Mouse (Mus musculus) G1E (cell line): ENCODE measurements around the gene Apopt1. TPM values are rescaled to one million over a fixed set of nuclear protein-coding genes. Genes with fewer than 3 reads are reported as not detected.

ENCODE experiments used
- ATAC-seq: 2 replicates; pipeline ENCODE4 v1.8.0; 2016; ENCODE audit warnings: mild to moderate bottlenecking; ENCODE audit not compliant: insufficient number of reproducible peaks, poor library complexity, low FRiP score, severe bottlenecking; ENCODE audit errors: extremely low read depth
- DNase-seq: peaks from one replicate; pipeline ENCODE4 v3.0.0; 2012; ENCODE audit warnings: low spot score
- H3K27me3 ChIP-seq: 2 replicates; pipeline ENCODE4 v1.6.1; 2012; ENCODE audit warnings: mild to moderate bottlenecking, low read length, inconsistent platforms; ENCODE audit not compliant: insufficient read depth
- H3K36me3 ChIP-seq: replicated peaks from 2 replicates; pipeline ENCODE3; 2012; ENCODE audit warnings: mild to moderate bottlenecking, inconsistent platforms
- H3K4me1 ChIP-seq: 2 replicates; pipeline ENCODE4 v1.6.1; 2012; ENCODE audit warnings: low read depth, low read length, inconsistent platforms, mixed read lengths; ENCODE audit not compliant: insufficient read depth
- H3K4me3 ChIP-seq: 2 replicates; pipeline ENCODE4 v1.5.1; 2012; ENCODE audit warnings: low read depth, mild to moderate bottlenecking, inconsistent platforms, low read length, moderate library complexity, mixed read lengths
- H3K9me3 ChIP-seq: replicated peaks from 2 replicates; pipeline ENCODE4 v1.6.1; 2012; ENCODE audit warnings: inconsistent platforms
- CTCF ChIP-seq: IDR thresholded peaks from 2 replicates; pipeline ENCODE4 v1.5.1; 2012; ENCODE audit warnings: low read depth, low read length, inconsistent platforms, mixed read lengths
- GATA1 ChIP-seq: IDR thresholded peaks from 2 replicates; pipeline ENCODE4 v1.6.1; 2012; ENCODE audit warnings: borderline replicate concordance, low read length, inconsistent platforms, mixed read lengths
- GATA2 ChIP-seq: IDR thresholded peaks from 2 replicates; pipeline ENCODE4 v1.6.1; 2012; ENCODE audit warnings: low read depth, low read length, inconsistent platforms, borderline replicate concordance
- POLR2AphosphoS5 ChIP-seq: IDR thresholded peaks from 2 replicates; pipeline ENCODE4 v1.6.1; 2012; ENCODE audit warnings: low read depth, low read length, inconsistent platforms; ENCODE audit not compliant: insufficient replicate concordance
- TAL1 ChIP-seq: conservative IDR thresholded peaks from 2 replicates; pipeline ENCODE4 v1.6.1; 2012; ENCODE audit warnings: low read depth, low read length, inconsistent platforms, mixed read lengths
- polyA plus RNA-seq: library from polyadenylated mRNA; stranded (reverse); fragments of >175 nt; gene quantifications from 2 replicates; pipeline ENCODE4 v1.2.3, GENCODE M21; 2012
- total RNA-seq, 2 experiments: library from RNA; stranded (forward) in 1 of 2; stranded (reverse) in 1 of 2; fragments of 200-1000 nt in 1 of 2; fragments of >200 nt in 1 of 2; fragmentation: Nextera tagmentation in 1 of 2; gene quantifications; 2 replicates each; pipeline ENCODE4 v1.2.3; 2014 to 2017

Apopt1 gene
- total and polyA plus RNA-seq, 3 experiments = 68.7 to 315 (median 109) TPM

DNA sequence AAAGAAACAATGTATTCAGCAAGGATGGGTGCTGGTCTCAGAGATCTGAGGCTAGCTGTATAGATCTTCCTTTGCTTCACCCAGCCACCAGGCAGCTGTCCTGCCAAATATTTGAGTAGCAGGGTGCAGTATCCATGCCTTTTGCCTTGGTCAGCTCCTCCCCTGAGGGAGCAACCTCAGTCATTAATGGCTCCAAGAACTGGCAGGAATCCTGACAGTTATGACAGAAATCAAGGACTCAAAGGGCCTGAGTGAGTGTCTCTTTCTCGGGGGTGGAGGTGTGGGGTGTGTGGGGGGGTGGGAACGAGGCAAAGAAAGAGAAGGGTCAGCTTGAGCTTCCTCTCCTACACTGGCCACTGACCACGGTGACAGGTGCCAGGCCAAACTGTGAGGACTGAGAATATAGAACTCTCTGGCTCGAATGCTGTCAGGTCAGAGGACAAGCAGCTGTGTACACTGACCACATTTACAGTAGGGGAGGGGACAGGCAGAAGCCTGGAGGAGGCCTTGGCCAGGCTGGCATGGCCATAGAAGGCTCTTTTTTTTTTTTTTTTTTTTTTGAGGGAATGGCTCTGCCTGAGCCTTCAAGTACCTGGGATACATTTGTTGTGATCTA, 43.1 kb downstream of the Apopt1 start:
- Histone ChIP-seq H3K27me3 (peaks cover 23% of the 10 kb centered on the region), H3K9me3 (no peaks in the 10 kb centered on the region), H3K36me3 (peaks cover 5% of the 10 kb centered on the region), H3K4me3 (no peak overlapping the region), H3K4me1 (peaks cover 50% of the 10 kb centered on the region)
- TF ChIP-seq TAL1 = no peak
- no peak for TF ChIP-seq GATA1
- no peak for TF ChIP-seq POLR2AphosphoS5
- ATAC-seq = no peak
- DNase-seq = no peak

DNA sequence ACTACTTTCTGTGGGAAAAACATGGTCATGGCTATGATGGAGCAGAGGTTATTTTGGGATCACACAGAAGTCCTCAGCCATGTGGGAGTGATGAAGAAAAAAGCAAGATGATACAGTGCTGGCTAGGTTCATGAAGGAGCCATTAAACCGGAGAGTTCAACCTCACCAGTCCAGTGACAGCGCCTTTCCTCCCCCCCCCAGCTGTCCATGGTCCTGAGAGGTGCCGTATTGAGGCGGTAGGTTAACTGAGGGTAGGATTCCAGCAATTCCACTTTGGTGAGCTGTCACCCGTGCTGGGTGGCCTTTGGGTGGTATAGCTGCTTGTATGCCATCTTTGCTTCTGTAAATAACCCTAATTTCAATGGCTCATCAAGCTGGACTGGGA, 43.6 kb downstream of the Apopt1 start:
- ATAC-seq (no peak), DNase-seq (peak; percentile 50)
- Histone ChIP-seq H3K36me3 (peaks cover 8% of the 10 kb centered on the region), H3K4me3 (no peak overlapping the region), H3K27me3 (peaks cover 23% of the 10 kb centered on the region), H3K9me3 (no peaks in the 10 kb centered on the region), H3K4me1 (peaks cover 53% of the 10 kb centered on the region)
- TF ChIP-seq CTCF = no peak

DNA sequence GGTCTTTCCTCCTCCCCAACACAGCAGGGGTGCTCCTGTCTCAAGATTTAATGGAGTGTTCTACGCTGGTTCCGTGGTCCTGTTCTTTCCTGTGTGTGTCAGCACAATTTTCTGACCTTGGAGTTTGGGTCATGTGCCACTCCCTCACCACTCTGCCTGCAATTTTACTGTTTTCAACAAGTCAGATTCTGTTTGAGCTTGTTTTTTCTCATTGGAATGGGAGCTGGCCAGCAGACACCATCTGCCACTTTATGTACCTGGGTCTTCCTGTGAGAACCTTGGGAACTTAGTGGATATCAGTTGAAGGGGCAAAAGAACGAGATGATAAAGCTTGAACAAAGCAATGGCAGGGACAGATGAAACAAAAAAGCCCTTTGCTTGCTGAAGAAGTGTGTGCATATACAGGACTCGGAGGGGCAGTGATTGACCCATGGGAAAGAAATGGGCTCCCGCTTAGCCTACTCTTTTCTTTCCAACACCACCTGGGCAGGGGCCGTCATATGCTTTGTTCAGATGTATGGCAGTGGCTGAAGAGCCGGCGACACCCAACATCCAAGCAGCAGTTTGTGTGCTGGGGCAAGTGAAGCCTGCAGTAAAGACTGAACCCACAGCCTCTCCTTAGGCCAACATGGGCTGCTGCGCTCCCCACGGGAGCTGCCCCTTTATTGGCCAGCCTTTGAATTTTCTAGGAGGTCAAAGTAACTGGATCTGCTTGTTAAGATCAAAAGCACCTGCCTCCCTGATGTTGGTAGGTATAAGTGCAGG, 44.7 kb downstream of the Apopt1 start:
- no peak for DNase-seq
- ATAC-seq = no peak
- Histone ChIP-seq H3K4me3 (peak overlapping the region; percentile 85), H3K9me3 (no peaks in the 10 kb centered on the region), H3K4me1 (peaks cover 62% of the 10 kb centered on the region), H3K27me3 (peaks cover 23% of the 10 kb centered on the region), H3K36me3 (peaks cover 18% of the 10 kb centered on the region)
- no peak for TF ChIP-seq CTCF
- TF ChIP-seq GATA1 = no peak
- no peak for TF ChIP-seq TAL1
- TF ChIP-seq POLR2AphosphoS5 = no peak

DNA sequence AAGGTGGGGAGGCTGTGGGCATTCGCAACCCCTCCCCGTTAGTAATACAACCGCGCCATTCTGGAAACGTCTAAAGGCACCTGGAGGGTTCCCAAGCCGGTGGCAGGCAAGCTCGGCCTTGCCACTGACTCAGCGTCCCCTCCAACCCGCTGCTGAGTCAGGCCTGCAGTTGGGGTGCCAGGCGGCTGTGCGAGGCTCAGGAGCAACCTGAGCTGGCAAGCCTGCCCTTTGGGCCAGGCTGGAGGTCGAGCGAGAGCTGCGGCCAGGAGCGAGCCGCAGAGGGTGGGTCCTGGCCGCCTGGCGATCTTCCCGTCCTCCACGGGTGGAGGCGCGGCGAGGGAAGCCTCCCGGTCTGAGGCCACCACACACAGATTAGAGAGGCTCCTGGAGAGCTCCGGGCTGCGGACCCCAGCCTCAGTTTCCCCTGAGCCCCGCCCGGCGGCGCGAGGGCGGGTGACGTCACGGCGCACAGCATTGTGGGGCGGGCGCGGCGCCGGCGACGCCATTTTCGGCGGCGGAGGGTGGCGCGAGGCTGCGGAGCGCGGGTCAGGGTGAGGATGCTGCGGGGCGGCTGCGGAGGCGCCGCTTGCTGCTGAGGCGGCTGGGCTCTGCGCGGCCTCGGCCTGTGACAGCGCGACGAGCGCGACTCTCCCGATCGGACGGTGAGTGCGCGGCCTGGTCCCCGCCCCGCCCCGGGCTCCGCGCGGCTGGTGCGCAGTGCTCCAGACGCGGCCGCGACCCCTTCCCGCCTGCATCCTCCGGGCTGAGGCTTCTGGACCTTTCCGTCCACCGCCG, 45.5 kb downstream of the Apopt1 start, which contains the start of gene Klc1:
TSS of gene Klc1 (plus strand) at position 469 of the 795 bp plus-strand sequence.
- ATAC-seq = peak; percentile 10; the same call in 1 of the 2 replicates
- peaks cover 17% of the 10 kb centered on the region for H3K27me3 ChIP-seq
- TF ChIP-seq CTCF = no peak
- no peak for TF ChIP-seq TAL1
- no peak for TF ChIP-seq GATA2
- no peak for TF ChIP-seq POLR2AphosphoS5
- no peak for TF ChIP-seq GATA1
- peaks cover 27% of the 10 kb centered on the region for H3K36me3 ChIP-seq
- H3K4me3 ChIP-seq = peak within 1 kb of the TSS; percentile 85
- no peaks in the 10 kb centered on the region for H3K9me3 ChIP-seq
- peaks cover 67% of the 10 kb centered on the region for H3K4me1 ChIP-seq
- peak; percentile 83 for DNase-seq

DNA sequence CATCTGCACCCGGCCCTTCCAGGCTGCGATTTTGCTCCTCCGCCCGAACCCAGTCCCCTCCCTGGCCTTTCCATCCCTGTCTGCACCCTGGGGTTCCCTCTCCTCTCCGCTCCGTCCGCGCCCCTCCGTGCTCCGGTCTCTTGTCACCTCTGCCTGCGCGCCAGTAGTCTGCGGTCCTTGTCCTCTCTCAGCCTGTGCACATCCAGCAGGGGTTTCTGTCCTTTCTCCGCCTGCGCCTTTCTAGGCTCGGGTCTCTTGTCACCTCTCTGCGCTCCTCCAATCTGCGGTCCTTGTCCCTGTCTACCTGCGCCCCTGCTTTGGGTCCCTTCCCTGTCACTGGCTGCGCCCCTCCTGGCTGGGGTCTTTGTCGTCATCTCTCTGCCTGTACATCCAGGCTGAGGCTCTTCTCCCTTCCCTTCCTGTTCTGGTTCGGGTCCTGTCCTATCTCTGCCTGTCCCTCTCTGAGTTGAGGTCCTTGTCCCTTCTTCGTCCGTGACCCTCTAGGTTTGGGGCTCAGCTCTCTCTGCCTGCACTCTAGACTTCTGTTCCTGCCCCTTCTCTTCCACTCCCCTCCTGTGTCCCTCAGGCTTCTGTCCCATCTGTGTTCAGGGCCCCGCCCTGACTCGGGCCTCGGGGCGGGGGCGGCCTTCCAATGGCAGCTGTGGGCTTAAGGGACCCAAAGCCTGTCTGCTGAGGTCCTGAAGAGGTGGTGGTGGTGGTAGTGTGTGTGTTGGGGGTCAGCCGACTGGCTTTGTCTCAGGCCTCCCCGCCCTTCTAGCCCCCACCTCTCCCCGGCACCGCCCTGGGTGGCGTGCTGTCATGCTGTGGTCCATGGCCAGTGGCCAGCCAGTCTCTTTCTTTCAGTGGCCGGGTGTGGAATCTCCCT, 46.4 kb downstream of the Apopt1 start:
- DNase-seq = peak; percentile 74
- Histone ChIP-seq H3K9me3 (no peaks in the 10 kb centered on the region), H3K36me3 (peaks cover 34% of the 10 kb centered on the region), H3K27me3 (peaks cover 17% of the 10 kb centered on the region), H3K4me3 (peak overlapping the region; percentile 85), H3K4me1 (peaks cover 70% of the 10 kb centered on the region)
- ATAC-seq = peak; percentile 30; the same call in 1 of the 2 replicates
- no peak for TF ChIP-seq POLR2AphosphoS5

DNA sequence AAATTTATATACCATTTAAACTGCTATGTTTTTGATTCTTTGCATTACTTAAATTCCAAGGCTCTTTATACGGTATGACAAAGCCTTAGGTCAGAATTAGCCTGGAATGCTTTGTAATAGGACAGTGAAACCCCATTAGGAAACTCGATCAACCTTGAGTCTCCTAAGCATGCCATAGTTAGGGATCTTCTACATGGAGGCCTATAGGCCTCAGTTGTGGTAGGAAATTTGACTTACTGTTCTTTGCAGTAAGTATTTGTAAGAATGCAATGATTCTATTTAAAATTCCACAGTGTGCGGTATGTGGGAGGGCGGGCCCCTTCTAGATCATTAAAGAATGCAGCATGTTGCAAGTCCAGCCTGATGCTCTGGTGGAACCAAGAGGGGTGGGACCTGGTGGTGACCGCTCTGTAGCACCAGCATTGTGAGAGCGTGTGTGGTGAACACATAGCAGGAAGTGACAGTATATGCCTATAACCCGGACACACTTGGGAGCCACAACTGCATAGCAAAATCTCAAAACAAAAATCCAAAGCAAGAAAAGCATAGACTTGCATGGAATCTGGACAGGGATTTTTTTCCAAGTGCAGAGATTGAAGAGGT, 47.3 kb downstream of the Apopt1 start:
- H3K4me3 ChIP-seq = no peak overlapping the region
- TF ChIP-seq CTCF (no peak), POLR2AphosphoS5 (no peak), TAL1 (no peak), GATA2 (no peak), GATA1 (no peak)
- peaks cover 62% of the 10 kb centered on the region for H3K4me1 ChIP-seq

More for the DNA sequence above, 47.3 kb downstream of the Apopt1 start:
- H3K36me3 ChIP-seq = peaks cover 38% of the 10 kb centered on the region
- no peaks in the 10 kb centered on the region for H3K9me3 ChIP-seq
- ATAC-seq = no peak
- DNase-seq = no peak
- H3K27me3 ChIP-seq = peaks cover 11% of the 10 kb centered on the region
